Mouse (Mus musculus): ENCODE measurements around the gene Slc25a53.
A peak's percentile ranks its signal among the peaks of the same experiment; 100 is the strongest.
"Not testable (repeated sequence)": the region's sequence is repeated elsewhere in the genome, so short reads cannot be mapped to it uniquely, and the experiment has no call there.

The Slc25a53 gene

GRCm38 (mm10) chrX:136959688-136960087 is 78.4 kb downstream of the Slc25a53 start:
- peak; percentile 12 for DNase-seq (ENCODE audit: low spot score)

DNA sequence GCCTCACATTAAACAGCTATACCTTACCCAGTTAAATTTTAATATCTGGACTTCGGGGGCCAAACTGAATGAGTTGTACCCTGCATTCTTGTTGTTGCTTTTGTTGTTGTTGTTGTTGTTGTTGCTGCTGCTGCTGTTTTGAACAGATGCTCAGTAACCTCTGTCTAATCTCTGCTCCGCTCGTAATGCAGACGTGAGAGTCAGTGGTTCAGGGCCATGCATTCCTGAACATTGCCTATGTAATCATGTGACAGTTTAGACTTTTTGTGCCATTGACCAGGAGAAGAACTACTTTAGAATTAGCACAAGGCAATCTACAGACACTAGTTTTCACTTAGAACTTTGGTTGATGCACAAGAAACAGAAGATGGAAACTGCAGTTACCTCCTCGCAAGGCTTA is 79.8 kb downstream of the Slc25a53 start:
- DNase-seq (ENCODE audit: low spot score): not testable (repeated sequence)

GRCm38 (mm10) chrX:136957583-136958279 is 80.4 kb downstream of the Slc25a53 start:
- peak; percentile 79 for DNase-seq (ENCODE audit: low spot score)

DNA sequence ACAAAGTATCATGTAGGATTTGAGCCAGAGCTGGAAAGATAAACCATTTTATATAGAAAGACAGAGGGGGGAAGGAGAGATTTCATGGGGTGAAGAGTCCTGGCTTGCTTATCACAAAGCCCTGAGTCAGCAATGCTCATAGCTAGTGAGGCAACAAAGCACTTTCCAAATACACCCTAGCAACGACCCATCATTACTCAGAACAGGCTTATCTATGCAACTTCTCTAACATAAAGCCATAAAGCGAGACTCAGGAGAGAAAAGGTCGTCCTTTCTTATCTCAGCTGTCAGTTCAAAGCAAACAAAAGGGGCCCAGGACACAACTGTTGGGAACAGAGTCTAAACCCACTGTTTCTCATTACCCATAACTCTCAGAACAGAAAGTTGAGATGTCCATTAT is 100.1 kb downstream of the Slc25a53 start:
- DNase-seq (ENCODE audit: low spot score): no peak
